In the genomic region with DNA sequence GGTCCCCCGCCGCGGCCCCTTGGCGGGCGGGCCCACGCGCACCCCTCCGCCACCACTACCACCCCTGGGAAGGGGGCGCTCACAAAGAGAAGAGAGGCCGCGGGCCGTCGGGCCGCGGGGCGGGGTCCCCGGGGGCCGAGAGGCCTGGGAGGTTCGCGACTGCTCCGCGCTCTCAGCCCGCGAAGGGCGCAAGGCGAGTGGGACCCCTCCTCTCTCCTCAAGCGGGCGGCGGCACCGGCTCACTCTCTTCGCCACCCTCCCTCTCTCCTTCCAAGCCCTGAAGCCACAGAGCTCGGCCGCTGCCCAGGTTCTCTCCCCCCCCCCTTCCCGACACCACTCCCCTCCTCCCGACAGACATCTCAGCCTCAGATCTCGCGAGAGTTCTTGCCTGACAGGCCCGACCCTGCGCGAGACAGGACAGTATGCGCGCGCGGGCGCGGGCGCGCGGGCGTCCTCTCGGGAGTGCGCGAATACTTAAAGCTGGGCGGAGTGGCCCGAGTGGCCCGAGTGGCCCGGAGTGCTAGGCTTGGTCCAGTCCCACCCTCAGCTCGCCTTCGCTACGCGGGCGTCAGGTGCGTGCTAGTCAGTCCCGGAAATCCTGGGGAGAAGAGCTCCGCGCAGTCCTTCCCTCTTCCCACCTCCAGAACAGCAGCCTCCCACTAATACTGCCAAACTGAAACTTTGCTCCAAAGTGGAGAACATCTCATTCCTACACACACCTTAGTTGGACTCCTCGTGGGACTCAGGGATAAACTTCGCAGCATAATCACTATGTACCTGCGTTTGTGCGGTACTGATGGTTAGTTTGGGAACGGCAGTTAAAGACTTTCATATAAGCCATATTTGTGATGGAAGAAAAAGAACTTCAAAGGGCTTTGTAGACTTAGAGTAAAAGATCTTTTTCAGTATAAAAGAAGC, we compare ENCODE assay signal across 8 mouse cellular contexts. TPM values are rescaled to one million over a fixed set of nuclear protein-coding genes. Genes with fewer than 3 reads are reported as not detected.
DNase-seq lines count a peak whose midpoint lies in the region; ATAC-seq and TF ChIP-seq lines count a peak whose summit lies in the region.

A gene (minus strand): TSS at position 278 of the 918 bp plus-strand sequence.

- no peak for TF ChIP-seq CTCF in gastrocnemius, adult 2 months (IDR thresholded peaks at IDR 0.05)
- no peak for TF ChIP-seq CTCF in hindbrain, postnatal 0 days (IDR thresholded peaks at IDR 0.05; ENCODE audit: low read depth)
- TF ChIP-seq CTCF in left cerebral cortex, adult 2 months (IDR thresholded peaks at IDR 0.05) = no peak; the same call in 1 of the 2 replicates

- peak; percentile 96 for ATAC-seq in common myeloid progenitor, adult 5-6 weeks (replicated peaks; ENCODE audit: low read depth, poor library complexity, severe bottlenecking)
- ATAC-seq in hindbrain, postnatal 0 days = peak; percentile 98
- ATAC-seq in megakaryocyte, adult 5-6 weeks (ENCODE audit: poor library complexity, severe bottlenecking) = peak; percentile 98

- peak; percentile 99 for DNase-seq in ZHBTc4 (ENCODE audit: low read depth, low spot score)
- peak; percentile 98 for DNase-seq in gastrocnemius, adult 2 months
- DNase-seq in hindbrain, postnatal 0 days (ENCODE audit: low spot score) = peak; percentile 99
- DNase-seq in left cerebral cortex, adult 2 months (ENCODE audit: extremely low spot score in 1 of 2, low spot score in 2 of 2) = peak; percentile 91 to 92
- DNase-seq in right cerebral cortex, adult 2 months (ENCODE audit: low spot score in 2 of 2) = peak; percentile 95 to 96
- peak; percentile 98 for DNase-seq in urinary bladder, postnatal 14 days (ENCODE audit: low spot score)

- WGBS in hindbrain, postnatal 0 days = 1% methylated on average over 49 of the region's 71 CpGs

- no peaks in the 10 kb centered on the region for H3K36me3 ChIP-seq in hindbrain, postnatal 0 days (ENCODE audit: insufficient read depth, low read length)

- peak within 1 kb of the TSS; percentile 98 for H3K4me3 ChIP-seq in gastrocnemius, adult 2 months
- peak within 1 kb of the TSS; percentile 100 for H3K4me3 ChIP-seq in hindbrain, postnatal 0 days (ENCODE audit: low read length)
- peak within 1 kb of the TSS; percentile 96 for H3K4me3 ChIP-seq in left cerebral cortex, adult 2 months

- no peaks in the 10 kb centered on the region for H3K27me3 ChIP-seq in hindbrain, postnatal 0 days (ENCODE audit: insufficient read depth, low read length)

- H3K4me1 ChIP-seq in hindbrain, postnatal 0 days (ENCODE audit: insufficient read depth, low read length) = 0 out of 2 replicates have a peak, but pooled peaks cover 14% of the 10 kb centered on the region

- intact Hi-C loops in gastrocnemius, adult 2 months (cut with DNase I) = loop anchor here (2.0 to 5.0 kb wide), 2 partner anchors 21 to 95 kb away; no protein-coding TSS in a partner anchor
- intact Hi-C loops in left cerebral cortex, adult 2 months (cut with DNase I) = loop anchor here (1.0 to 5.0 kb wide), 2 partner anchors 17 to 115 kb away; a partner anchor contains a TSS

- no peaks in the 10 kb centered on the region for H3K9me3 ChIP-seq in hindbrain, postnatal 0 days (ENCODE audit: low read length)

- peak within 1 kb of the TSS; percentile 86 for H3K4me2 ChIP-seq in hindbrain, postnatal 0 days (ENCODE audit: low read depth, low read length)

- H3K27ac ChIP-seq in gastrocnemius, adult 2 months = peak within 1 kb of the TSS; percentile 99
- peak within 1 kb of the TSS; percentile 97 for H3K27ac ChIP-seq in hindbrain, postnatal 0 days
- peak within 1 kb of the TSS; percentile 91 for H3K27ac ChIP-seq in left cerebral cortex, adult 2 months

- peak within 1 kb of the TSS; percentile 99 for H3K9ac ChIP-seq in hindbrain, postnatal 0 days (replicated peaks; ENCODE audit: low read length)

RNA-seq across cellular contexts. Expression of the gene that starts here (rescaled TPM):
- 42.3 and 49.5 TPM in 2 replicates for total RNA-seq in common myeloid progenitor, adult 5-6 weeks (2017)
- total RNA-seq in gastrocnemius, adult 2 months (2021) = 10 to 100 TPM; 37.7 to 48.4 TPM
- total RNA-seq in hindbrain, postnatal 0 days (2014; rRNA removed) = 50.6 and 56.7 TPM in 2 replicates
- 27.1 and 28.2 TPM in 2 replicates for polyA plus RNA-seq in hindbrain, postnatal 0 days (2015; fragmentation: Nextera tagmentation; extraction: Ambion mirVana)
- total RNA-seq in left cerebral cortex, adult 2 months (2021) = 100 to 1,000 TPM; 105 TPM
- 40.5 and 41.9 TPM in 2 replicates for total RNA-seq in megakaryocyte, adult 5-6 weeks (2015)
- total RNA-seq in megakaryocyte, adult 5-6 weeks (2017) = 48.4 and 57.0 TPM in 2 replicates

Comparison
In these comparisons a context has a peak if more than half of its experiments do, and no peak if none do; other contexts are left out.
1. Peak in every context shown above with its lines: DNase-seq, ATAC-seq, H3K4me3 ChIP-seq and H3K27ac ChIP-seq.